12 mouse cellular contexts compared by ENCODE assay signal in the genomic region with DNA sequence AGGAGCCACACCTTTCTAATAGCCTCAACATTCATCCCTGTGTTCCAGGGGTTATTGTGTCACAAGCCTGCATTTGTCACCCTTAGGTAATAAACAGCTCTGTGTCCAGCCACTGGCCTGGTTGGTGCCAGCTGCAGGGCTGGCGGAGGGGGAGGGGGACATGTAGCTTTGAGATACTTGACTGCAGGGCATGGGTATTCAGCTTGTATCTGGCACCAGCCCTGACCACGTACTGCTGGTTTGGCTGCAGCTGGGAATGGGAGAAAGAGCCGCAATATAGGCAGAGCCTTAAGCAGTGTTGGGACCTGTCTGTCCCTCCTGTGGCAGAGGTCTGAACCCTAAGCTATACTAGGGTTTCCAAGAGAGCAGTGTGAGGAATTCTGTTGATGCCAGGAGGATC. TPM values are rescaled to one million over a fixed set of nuclear protein-coding genes. Genes with fewer than 3 reads are reported as not detected.
A peak's percentile ranks its signal among the peaks of the same experiment; 100 is the strongest.
DNase-seq lines count a peak whose midpoint lies in the region; ATAC-seq and TF ChIP-seq lines count a peak whose summit lies in the region.
"Had no signal": no experiment of that assay in that cellular context is flagged by ENCODE, and none has a peak within 500 bp of the region (broad histone marks: within the 10 kb centered on the region; RNA-seq: fewer than 3 reads in every experiment).

No protein-coding gene starts in this region.

- peak; percentile 93 for DNase-seq in heart, adult 11 months
- no peak for DNase-seq in heart, postnatal 36 days
- DNase-seq in layer of hippocampus, adult 2 months (ENCODE audit: low spot score in 2 of 2) = no peak
- no peak for DNase-seq in layer of hippocampus, adult 18-20 months (ENCODE audit: low spot score in 2 of 2)
- peak; percentile 29 for DNase-seq in 3T3-L1 (ENCODE audit: low read depth, low spot score)
- peak; percentile 43 for DNase-seq in kidney, adult 9 months
- DNase-seq: cerebellum, adult 9-10 months; layer of hippocampus, postnatal 36 days had no signal

- TF ChIP-seq CTCF in layer of hippocampus, adult 2 months (conservative IDR thresholded peaks at IDR 0.05) = no peak

- intact Hi-C loops in heart, postnatal 36 days (cut with DNase I) = no loop called here

- peak overlapping the region; percentile 64 for H3K27ac ChIP-seq in layer of hippocampus, adult 2 months
- H3K27ac ChIP-seq: limb, embryonic 13.5 days; neural tube, embryonic 15.5 days had no signal

- H3K4me3 ChIP-seq in layer of hippocampus, adult 2 months = no peak overlapping the region
- H3K4me3 ChIP-seq: limb, embryonic 13.5 days; lung, embryonic 15.5 days; neural tube, embryonic 15.5 days had no signal

- no peak for ATAC-seq in monocyte, adult 5-6 weeks (replicated peaks; ENCODE audit: insufficient number of reproducible peaks, low FRiP score, low TSS enrichment, poor library complexity, severe bottlenecking)

RNA-seq across cellular contexts. Expression of gene Plekhg3, which starts 51.4 kb away (rescaled TPM):
- total RNA-seq in heart, postnatal 36 days (2021) = 10 to 100 TPM; 13.2 to 15.2 TPM
- 10 to 100 TPM; 22.9 to 24.4 TPM for total RNA-seq in layer of hippocampus, adult 2 months (2021)
- 10 to 100 TPM; 21.9 to 24.5 TPM for total RNA-seq in layer of hippocampus, adult 18-20 months (2021)
- 54.4 to 58.3 TPM (median 55.2 TPM) in 3 replicates for total RNA-seq in monocyte, adult 5-6 weeks (2017)

Comparison
In these comparisons a context has a peak if more than half of its experiments do, and no peak if none do; other contexts are left out.
1. DNase-seq: peak in heart, adult 11 months (single experiment), 3T3-L1 (single experiment) and kidney, adult 9 months (single experiment); none in heart, postnatal 36 days (0 of 2), layer of hippocampus, adult 2 months (0 of 2) and layer of hippocampus, adult 18-20 months (0 of 2).